Mouse (Mus musculus): Measurements from ENCODE around the gene Sphk1.
A peak's percentile ranks its signal among the peaks of the same experiment; 100 is the strongest.
"Not testable (repeated sequence)": the region's sequence is repeated elsewhere in the genome, so short reads cannot be mapped to it uniquely, and the experiment has no call there.

Gene Sphk1

DNA sequence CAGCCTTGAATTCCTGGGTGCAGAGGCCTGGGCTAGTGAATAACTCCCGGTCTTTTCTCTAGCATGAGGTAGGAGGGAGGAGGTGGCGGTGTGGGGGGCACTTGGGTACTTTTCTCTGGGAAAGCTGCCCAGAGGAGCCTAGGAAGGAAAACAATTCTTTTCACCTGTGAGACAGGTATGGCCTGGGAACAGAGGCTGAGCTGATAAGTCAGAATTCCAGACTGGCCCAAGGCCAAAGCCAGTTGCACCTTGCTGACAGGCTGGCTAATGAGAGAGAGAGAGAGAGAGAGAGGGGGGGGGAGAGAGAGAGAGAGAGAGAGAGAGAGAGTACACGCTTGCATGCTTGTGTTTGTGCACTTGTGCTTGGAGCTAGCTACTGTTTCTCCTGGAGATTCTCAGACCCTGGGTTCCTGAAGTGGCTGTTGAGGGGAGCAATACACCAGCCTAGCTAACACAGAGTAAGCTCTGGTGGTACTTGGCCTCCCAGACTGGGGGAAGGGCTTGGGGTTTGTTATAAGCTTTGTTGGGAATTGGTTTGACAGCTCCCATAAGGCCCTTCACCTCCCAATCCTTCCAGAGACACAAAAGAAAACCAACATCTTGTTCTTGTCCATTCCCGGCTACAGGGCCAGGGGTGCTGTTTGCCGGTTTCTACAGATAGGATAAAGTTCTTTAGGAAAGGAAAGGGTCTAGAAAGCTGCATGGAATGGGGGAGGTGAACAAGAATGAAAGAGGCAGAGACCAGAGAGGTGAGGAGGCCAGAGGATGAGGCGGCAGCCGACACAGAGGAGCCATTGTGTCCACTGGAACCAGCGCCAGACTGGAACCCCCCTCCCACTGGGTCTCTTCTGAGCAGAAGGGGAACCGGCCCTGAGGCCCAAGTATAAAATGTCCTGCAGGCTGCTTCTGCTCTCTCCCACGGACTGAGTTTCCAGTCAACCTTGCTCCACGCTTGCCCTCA is at the start of gene Sphk1:
Sphk1 (plus strand) TSS at position 739 of the 961 bp plus-strand sequence.
- DNase-seq (ENCODE audit: low spot score), result no peak

DNA sequence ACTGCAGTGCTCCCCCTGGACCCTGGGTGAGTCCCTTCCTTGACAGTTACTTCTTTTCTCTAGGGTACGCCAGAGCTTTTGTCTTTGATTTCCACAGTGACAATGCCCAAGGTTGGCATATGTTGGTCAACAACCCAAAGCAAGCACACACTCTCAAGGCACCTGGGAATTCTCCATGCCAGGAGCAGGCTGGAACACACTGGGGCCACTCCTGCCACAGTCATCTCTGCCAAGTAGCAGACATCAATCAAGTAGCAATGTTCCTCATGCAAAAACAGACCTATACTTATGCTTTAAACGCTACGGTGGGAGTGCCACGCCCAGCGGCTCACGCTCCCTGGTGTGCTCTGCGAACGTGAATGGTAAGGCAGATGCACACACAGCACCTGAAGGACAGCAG is 49.8 kb upstream of the Sphk1 start:
- no peak for DNase-seq (ENCODE audit: low spot score)

DNA sequence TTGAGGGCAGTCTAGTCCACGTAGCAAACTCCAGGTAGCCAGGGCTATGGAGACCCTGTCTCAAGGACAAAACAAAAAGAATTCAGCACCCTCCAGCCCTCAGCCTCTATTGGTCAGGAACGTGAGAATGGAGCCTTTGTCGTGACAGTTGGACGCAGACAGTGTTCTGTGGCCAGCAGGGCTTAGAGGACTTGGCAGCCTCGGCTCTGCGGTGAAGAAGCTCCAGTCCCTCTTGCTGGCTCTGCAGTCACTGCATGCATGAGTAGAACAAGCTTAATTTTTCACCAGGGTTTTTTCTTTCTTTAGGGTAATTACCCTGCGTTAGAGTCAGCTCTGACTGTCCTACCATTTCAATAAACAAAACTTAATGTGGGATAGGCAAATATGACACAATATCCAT is 48.9 kb upstream of the Sphk1 start:
- no peak for DNase-seq (ENCODE audit: low spot score)

DNA sequence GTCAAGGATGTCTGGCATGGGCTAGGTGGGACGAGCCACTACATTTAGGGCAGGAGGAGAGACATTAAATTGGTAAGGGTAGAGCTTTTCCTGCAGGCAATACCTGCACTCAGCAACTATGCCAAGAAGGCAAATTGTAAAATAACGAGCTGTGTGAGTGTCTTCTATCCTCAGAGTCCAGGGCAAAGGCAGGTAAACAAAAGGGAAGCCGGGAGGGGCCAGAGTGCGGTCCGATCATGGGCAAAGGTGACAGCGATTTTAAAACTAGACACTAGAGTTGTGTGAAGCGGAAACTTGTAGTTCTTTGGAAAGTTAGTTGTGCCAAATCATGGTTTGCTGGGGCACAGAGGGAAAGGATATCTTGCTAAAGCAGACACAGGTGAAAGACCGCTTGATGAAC is 46.5 kb upstream of the Sphk1 start:
- no peak for DNase-seq (ENCODE audit: low spot score)

DNA sequence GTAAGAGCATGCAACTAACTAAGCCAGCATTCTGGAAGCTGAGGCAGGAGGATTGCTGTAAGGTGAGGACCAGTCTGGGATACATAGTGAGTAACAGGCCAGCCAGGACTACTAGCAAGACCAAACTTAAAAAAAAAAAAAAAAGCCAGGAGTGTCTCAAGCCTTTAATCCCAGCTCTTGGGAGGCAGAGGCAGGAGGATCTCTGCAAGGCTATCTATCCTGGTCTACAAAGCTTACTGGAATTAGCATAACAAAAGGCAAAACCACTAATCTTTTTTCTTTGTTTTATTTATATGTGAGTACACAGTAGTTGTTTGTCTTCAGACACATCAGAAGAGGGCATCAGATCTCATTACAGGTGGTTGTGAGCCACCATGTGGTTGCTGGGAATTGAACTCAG is 42.5 kb upstream of the Sphk1 start:
- DNase-seq (ENCODE audit: low spot score), result no peak

DNA sequence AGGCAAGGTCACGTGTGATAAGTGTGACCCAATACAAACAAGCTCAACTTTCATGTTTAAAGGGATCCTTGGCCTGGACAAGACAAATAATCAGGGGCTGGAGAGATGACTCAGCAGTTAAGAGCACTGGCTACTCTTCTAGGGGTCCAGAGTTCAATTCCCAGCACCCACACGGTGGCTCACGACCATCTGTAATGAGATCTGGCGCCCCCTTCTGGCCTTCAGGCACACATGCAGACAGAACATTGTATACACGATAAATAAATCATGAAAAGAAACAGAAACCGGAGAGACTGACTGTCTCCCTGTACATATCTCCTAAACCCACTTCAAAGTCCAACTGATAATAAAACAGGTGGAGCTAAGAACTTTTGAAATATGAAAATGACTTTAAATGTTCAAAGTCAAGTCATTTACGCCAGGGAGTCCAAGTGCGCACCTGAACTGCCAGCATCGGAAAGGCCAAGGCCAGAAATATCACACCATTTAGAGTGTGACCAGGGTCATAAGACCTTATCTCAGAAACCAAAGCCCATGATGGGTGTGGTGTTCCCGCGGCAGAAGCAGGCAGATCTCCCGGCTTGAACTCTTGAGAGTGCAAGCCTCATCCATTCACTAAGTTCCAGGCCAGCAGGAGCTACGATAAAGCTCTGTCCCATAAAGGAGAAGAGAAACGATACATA is 41.9 kb upstream of the Sphk1 start:
- DNase-seq (ENCODE audit: low spot score), result no peak

DNA sequence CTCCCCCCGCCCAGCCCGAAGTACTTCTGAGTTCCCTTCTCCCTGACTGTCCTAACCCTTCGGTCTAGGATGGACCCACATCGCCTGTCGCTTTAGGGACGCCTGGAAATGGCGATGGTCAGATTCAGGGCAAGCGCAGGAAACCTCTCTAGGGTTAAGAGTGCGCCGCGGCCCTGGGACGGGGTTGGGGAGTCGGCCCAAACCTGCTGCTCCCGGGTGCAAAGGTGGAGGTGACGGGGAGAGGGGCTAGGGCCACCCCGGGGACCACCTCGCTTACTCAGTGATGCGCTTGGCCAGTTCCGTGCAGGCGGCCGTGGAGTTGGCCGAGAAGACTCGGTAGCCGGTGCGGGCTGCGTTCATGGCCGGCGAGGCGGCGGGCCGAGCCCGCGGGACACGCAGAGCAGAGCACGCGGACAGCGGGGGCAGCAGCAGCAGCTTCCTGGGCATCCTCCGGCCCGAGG is 40.9 kb upstream of the Sphk1 start:
- DNase-seq (ENCODE audit: low spot score), result no peak

DNA sequence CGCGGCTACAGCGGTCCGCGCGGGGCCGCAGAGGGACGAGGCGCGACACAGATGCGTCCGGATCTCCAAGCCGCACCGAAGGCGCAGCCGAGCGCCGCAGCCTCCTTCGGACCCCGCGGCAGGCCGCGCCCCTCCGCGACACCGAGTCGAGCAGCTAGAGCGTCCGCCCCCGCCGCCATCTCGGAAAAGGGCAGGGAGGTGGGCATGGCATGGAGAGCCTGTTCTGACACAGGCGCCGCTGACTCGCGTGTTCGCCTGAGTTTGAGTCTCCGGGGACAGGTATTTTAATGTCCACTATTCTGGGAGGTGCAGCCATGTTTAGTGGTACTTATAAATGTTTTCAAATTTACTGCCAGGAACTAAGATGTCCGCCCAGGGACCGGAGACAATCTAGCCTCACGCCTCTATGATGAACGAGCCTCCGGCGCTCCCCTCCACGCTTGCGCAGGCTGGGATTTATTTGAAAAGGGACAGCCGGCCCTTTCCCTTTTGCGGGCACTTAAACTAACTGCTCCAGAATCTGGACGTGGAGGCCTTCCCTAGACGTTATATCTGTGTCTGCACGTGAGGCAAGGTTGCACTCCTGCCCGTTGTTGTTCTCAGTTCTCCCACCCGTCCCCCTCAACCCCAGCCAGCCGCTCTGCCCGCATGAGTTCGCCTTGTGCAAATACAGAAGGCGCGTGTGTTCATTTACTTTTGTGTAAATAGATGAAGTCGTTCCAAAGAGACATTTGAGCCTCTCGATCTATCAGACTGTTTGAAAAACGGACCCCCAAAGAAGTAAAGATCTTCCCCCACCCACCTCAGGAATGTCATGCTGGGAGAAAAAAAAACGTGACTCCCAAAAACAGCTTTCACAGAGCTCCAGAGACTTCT is 40.3 kb upstream of the Sphk1 start:
- DNase-seq (ENCODE audit: low spot score), result peak; percentile 78

DNA sequence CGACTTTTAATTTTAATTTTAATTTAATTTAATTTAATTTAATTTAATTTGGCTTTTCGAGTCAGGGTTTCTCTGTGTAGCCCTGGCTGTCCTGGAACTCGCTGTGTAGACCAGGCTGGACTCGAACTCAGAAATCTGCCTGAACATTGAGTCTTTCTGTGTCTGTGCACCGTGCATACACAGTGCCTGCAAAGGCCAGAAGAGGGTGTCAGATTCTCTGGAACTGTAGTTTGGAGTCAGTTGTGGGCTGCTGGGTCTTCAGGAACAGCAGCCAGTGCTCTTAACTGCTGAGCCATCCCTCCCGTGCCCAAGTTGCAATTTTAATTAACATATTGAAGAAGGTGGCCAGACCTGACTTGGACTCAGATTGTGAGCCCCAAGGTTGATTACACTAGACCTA is 39.4 kb upstream of the Sphk1 start:
- DNase-seq (ENCODE audit: low spot score), result no peak

DNA sequence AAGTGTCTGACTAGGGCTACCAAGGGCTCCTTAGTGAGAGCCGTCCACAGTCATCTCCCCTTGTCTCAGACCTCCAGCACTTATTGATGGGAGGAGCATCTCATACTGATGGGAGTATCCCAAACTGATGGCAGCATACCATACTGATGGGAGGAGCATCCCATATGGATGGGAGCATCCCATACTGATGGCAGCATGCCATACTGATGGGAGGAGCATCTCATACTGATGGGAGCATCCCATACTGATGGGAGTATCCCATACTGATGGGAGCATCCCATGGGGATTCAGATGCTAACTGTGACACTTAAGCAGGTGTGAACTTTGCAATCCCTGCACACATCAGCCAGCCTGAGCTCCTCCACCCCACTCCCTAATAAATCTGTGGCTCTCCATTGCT is 38.2 kb upstream of the Sphk1 start:
- DNase-seq (ENCODE audit: low spot score), result not testable (repeated sequence)

DNA sequence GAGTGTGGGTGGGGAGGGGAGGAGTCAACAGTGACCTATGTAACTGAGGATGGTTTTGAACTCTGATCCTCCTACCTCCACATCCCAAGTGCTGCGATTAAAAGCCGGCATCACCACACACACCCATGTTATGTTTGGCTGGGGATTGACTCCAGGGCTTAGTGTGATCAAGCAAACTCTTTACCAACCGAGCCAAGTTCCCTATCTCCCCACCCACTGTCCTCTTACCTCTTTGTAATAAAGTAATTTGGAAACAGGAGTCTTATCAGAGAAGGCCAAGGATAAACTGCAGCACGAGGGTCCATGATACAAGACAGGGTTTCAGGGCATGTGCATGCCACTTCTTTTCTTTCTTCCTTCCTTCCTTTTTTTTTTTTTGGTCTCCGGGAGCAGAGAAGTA is 37.5 kb upstream of the Sphk1 start:
- no peak for DNase-seq (ENCODE audit: low spot score)

DNA sequence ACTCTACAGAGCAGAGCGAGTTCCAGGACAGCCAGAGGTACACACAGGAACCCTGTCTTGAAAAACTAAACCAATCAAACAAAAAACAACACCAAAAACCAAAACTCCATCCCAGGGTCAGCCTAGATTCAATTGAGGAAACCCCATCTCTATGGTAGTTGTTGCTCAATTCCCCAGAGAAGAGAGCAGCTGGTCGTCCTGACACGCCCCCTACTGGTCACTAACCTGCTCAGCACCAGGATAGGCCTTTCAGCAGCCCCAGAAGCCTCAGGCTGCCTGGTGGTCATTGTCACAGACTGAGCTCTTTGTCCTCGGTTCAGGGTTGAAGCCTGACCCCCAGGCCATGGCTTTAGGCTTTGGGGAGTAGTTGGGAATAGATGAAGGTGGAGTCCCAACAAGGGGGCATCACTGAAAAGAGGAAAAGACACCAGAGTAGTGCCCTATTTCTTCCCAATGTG is 36.9 kb upstream of the Sphk1 start, which contains the start of gene Prpsap1:
Prpsap1 (minus strand) TSS at position 408 of the 458 bp plus-strand sequence.
- DNase-seq (ENCODE audit: low spot score), result peak; percentile 37

DNA sequence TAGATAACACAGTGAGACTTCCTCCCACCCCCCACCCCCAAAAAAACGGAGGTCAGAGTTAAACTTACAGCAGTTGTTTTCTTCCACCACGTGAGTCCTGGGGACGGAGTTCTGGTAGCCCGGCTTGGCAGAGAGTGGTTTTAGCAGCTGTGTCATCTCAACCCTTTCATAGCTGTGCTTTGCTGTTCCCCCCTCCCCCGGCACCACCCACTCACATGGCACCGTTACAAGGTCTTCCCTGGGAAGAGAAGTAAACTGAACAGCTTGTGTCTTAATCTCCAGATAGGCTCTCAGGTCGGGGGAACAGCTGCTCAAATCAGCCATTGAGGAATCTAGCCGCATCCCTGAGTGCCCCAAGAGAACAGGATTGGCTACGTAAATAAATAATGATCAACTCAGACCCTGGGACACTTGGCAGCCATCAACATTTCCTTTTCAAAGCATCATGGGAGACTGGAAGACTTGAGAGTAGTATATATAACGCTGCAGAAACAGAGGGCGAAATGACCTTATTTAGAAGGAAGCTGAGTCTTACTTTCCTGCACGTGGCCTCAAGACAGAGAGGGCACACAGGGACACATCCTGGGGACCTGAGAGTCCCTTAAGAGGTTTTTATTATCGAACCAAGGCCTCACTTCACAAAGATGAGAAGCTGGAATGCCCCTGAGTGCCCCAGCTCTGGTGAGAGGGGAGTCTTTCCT is 36.1 kb upstream of the Sphk1 start:
- DNase-seq (ENCODE audit: low spot score), result peak; percentile 90

DNA sequence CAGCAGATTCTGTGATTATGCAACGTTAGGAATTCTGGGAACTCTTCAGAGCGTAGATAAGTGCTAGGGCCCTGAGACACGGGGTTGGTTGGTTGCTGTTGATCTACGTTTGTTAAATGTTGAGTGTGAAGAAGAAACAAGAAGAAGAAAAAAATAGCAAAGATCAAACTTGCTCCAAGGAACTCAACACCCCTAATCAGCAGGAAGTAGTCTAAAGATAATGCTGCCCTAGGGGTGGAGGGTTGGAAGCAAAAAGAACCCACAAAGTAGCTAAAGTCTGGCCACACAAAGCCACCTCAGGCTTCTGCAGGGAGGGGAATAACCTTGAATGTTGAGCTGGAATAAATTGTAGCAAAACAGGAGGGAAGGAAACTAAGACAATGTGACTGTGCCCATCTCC is 33.4 kb upstream of the Sphk1 start:
- DNase-seq (ENCODE audit: low spot score), result no peak

DNA sequence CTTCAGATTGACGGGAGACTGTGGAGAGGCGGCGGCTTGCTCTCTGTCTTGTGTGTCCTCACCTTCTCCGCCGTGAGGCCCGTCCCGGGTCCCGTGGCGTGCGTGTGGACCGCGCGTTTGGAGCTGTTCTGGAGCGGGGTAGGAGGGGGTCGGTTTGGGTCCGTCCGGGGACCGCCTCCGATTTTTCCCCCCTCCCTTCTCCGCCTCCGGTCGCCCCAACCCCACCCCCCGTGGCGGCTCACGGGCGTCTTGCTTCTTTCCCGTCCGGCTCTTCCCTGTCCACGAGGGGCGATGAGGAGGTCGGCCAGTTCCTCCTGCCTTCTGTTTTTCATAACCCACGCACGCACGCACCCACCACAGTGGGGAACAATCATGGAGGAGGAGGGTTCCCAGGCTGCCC is 32.1 kb upstream of the Sphk1 start:
- no peak for DNase-seq (ENCODE audit: low spot score)

DNA sequence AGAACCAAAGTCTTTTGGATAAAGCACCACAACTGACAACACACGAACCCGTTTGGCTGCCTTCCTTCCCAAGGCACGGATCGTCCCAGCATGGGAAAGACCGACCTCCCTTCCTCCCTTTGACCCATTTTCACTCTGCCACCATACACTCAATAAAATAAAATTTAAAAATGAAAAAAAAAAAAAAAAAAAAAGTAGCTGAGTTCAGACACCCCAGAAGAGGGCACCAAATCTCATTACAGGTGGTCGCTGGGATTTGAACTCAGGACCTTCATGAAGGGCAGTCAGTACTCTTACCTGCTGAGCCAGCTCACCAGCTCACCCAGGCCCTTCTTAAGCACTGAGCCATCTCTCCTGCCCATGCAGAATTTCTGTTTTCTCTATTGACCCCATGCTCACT is 31.7 kb upstream of the Sphk1 start:
- no peak for DNase-seq (ENCODE audit: low spot score)

DNA sequence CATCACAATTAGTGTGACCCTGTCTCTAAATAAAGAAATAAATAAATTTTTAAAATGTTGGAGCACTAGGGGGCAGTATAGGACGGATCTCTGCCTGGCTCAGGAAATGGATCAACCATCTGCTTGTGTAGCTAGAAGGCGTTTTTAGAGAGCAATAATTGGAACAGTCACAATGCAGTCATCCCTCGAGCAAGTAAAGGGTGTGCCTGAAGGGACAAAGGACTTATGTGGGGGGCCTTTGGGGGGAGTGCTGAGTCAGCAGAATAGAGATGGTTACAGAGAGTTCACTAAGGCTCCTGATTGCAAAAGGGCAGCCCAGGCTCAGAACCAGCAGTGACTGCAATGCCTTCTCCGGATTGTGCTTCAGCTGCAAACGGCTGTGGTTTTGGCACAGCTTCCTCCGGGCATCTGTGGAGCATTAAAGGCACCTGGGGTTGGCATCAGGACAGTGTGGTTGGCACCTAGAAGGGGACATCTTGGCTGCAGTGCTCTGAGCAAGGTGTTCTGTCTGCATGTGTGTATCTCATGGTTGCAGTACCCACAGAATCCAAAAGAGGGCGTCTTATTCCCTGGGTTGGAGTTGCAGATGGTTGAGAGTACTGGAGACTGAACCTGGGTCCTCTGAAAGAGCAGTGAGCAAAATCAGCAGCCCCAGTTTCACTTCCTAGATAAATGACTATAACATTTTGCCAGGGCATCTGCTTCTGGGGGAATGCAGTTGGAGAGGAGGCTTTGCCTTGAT is 29.5 kb upstream of the Sphk1 start:
- DNase-seq (ENCODE audit: low spot score), result no peak

DNA sequence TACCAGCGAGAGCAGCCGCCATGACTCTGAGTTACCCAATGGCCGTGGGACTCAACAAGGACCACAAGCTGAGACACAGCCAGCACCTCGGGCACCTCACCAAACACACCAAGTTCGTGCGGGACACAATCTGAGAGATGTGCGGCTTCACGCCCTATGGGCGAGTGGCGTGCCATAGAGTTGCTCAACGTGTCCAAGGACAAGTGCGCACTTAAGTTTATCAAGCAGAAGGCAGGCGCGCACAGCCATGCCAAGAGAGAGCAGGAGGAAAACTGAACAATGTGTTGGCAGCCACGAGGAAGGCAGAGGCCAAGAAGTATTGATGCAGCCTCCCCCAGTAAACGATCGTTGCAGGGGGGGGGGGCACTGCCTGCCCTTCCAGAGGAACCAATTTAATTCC is 26.2 kb upstream of the Sphk1 start:
- no peak for DNase-seq (ENCODE audit: low spot score)

DNA sequence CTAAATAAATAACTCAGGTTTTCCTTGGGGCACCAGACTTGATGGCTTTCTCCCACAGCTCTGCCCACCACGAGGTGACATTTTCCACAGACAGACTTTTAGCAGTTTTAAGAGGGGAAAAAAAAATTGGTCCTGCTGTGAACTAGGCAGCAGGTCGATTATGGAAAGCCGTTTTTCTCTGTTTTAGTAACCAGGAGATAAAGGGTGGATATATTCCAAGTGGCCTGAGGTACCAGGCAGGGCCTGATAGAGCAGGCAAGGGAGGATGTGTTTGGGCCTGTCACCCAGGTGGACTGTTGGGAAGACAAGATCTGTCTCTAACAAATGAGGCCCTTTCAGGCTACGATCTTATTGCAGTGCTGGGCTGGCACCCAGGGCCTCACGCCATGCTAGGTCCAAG is 25.2 kb upstream of the Sphk1 start:
- no peak for DNase-seq (ENCODE audit: low spot score)

DNA sequence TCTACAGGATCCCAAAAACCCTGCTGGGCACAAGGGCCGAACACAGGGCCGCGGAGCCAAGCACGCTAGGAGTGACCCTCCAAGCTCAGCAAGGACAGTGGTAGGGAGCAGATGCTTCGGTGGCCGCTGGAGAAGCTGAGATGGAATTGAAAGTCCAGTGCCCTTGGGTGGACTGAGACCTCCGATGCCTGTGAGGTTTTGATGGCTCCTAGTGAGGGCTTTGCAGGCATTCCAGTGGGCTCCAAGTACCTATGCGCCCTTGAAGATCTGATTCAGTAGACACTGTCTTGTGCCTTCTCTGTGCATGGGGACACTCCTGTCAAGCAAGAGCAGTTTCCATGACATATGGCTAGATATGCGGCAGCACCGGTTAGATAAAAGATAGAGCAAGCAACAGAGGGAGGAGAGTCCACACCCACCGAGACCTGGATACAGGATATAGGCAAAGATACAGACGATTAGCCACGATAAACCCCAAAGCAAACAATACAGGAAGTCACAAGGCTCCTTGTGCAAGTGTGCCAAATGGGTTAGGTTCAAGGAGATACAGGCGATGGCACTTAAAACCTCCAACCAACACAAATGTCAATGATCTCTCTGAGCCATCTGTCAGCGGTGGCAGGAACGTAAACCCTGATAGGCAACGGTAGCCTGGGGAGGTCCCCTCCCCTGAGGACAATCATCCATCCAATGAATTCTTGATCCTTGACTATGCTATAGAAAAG is 24.4 kb upstream of the Sphk1 start:
- no peak for DNase-seq (ENCODE audit: low spot score)

Measured in ovary, adult 18-20 months (tissue).